In the genomic region with DNA sequence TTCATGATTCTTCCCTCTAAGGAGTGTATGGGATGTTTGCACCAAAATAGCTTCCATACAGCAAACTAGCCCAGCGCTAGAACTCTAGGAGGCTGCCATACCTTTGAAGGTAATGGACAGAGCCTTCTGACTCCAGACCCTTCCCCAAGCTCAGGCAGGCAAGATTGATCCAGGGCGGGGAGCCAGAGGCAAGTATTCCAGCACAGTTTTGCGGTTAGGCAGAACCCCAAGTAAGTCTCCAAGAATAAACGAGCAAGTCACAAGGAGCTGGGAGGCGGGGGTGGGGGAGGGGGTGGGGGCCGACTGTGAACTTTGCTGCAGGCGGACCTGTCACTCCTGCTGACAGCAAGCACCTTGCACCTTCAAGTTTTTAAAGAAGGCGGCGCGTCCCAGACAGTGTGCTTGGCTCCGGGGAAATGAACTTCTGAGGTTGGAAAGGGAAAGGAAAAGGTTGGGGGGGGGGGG, we compare ENCODE assay signal across 9 mouse cellular contexts. TPM values are rescaled to one million over a fixed set of nuclear protein-coding genes. Genes with fewer than 3 reads are reported as not detected.
DNase-seq lines count a peak whose midpoint lies in the region; ATAC-seq lines count a peak whose summit lies in the region.
"Had no signal": no experiment of that assay in that cellular context is flagged by ENCODE, and none has a peak within 500 bp of the region (broad histone marks: within the 10 kb centered on the region; RNA-seq: fewer than 3 reads in every experiment).

No protein-coding gene starts in this region.

- H3K4me1 ChIP-seq in forebrain, embryonic 11.5 days (replicated peaks; ENCODE audit: control insufficient read depth, insufficient read depth, low read length), result no peaks in the 10 kb centered on the region
- H3K4me1 ChIP-seq in hindbrain, embryonic 10.5 days (replicated peaks), result peaks cover 20% of the 10 kb centered on the region

- H3K9me3 ChIP-seq in forebrain, embryonic 11.5 days (ENCODE audit: control insufficient read depth, low read length), result no peaks in the 10 kb centered on the region
- no peaks in the 10 kb centered on the region for H3K9me3 ChIP-seq in hindbrain, embryonic 10.5 days

- WGBS in forebrain, embryonic 11.5 days, result 16% methylated on average over 11 of the region's 11 CpGs
- WGBS in hindbrain, embryonic 10.5 days, result 21% methylated on average over 11 of the region's 11 CpGs

- no peak overlapping the region for H3K27ac ChIP-seq in forebrain, embryonic 11.5 days (ENCODE audit: low read depth, low read length)
- no peak overlapping the region for H3K27ac ChIP-seq in hindbrain, embryonic 10.5 days

- H3K9ac ChIP-seq in forebrain, embryonic 11.5 days (ENCODE audit: low read length), result peak overlapping the region; percentile 64

- peak overlapping the region; percentile 96 for H3K4me2 ChIP-seq in forebrain, embryonic 11.5 days (ENCODE audit: low read depth, low read length, severe bottlenecking)

- no peak; the same call in none of the 2 replicates for ATAC-seq in forebrain, embryonic 11.5 days (replicated peaks; ENCODE audit: low FRiP score)

- H3K36me3 ChIP-seq in forebrain, embryonic 11.5 days (ENCODE audit: control insufficient read depth, insufficient read depth, low read length), result no peaks in the 10 kb centered on the region
- peaks cover 8% of the 10 kb centered on the region for H3K36me3 ChIP-seq in hindbrain, embryonic 10.5 days

- H3K4me3 ChIP-seq in forebrain, embryonic 11.5 days (ENCODE audit: low read depth, low read length), result peak overlapping the region; percentile 39
- peak overlapping the region; percentile 55 for H3K4me3 ChIP-seq in hindbrain, embryonic 10.5 days
- H3K4me3 ChIP-seq: myocyte had no signal

- no peaks in the 10 kb centered on the region for H3K27me3 ChIP-seq in forebrain, embryonic 11.5 days (ENCODE audit: control insufficient read depth, insufficient read depth, low read length)
- H3K27me3 ChIP-seq in hindbrain, embryonic 10.5 days (ENCODE audit: insufficient read depth, poor library complexity, severe bottlenecking), result no peaks in the 10 kb centered on the region

- peak; percentile 9 for DNase-seq in ovary, postnatal 10 days (ENCODE audit: low spot score)
- no peak for DNase-seq in ovary, postnatal 14 days (ENCODE audit: low spot score)
- peak; percentile 55 for DNase-seq in forebrain, embryonic 11.5 days (ENCODE audit: low spot score)
- no peak for DNase-seq in hindbrain, embryonic 10.5 days (ENCODE audit: low spot score)
- DNase-seq in lung, postnatal 10 days, result peak; percentile 50
- DNase-seq in thymus, postnatal 36 days, result no peak
- DNase-seq in thymus, postnatal 10 days (ENCODE audit: low spot score in 2 of 2), result no peak
- no peak for DNase-seq in spleen, postnatal 36 days (ENCODE audit: low spot score in 2 of 2)

RNA-seq across cellular contexts. Expression of a gene that starts 0.7 kb away (rescaled TPM):
- 0.13 TPM in 1 of 2 replicates, not detected in the other for polyA plus RNA-seq in forebrain, embryonic 11.5 days (2014; fragmentation: Nextera tagmentation; extraction: Ambion mirVana)
- 0.01 and 0.02 TPM in 2 replicates for polyA plus RNA-seq in hindbrain, embryonic 10.5 days (2016; fragmentation: Nextera tagmentation; extraction: Ambion mirVana)

RNA-seq across cellular contexts. Expression of a gene that starts 48.3 kb away (rescaled TPM):
- 71.0 and 72.4 TPM in 2 replicates for polyA plus RNA-seq in forebrain, embryonic 11.5 days (2014; fragmentation: Nextera tagmentation; extraction: Ambion mirVana)
- polyA plus RNA-seq in hindbrain, embryonic 10.5 days (2016; fragmentation: Nextera tagmentation; extraction: Ambion mirVana), result 55.5 and 60.5 TPM in 2 replicates

Comparison
In these comparisons a context has a peak if more than half of its experiments do, and no peak if none do; other contexts are left out.
1. DNase-seq: peak in ovary, postnatal 10 days (single experiment), forebrain, embryonic 11.5 days (single experiment) and lung, postnatal 10 days (single experiment); none in ovary, postnatal 14 days (single experiment), hindbrain, embryonic 10.5 days (single experiment), thymus, postnatal 36 days (0 of 2), thymus, postnatal 10 days (0 of 2) and spleen, postnatal 36 days (0 of 2).